Mouse (Mus musculus) layer of hippocampus, adult 6 months (tissue): ENCODE data around the gene Dchs2. TPM values are rescaled to one million over a fixed set of nuclear protein-coding genes. Genes with fewer than 3 reads are reported as not detected.

Experiments used
- long read RNA-seq, 2 experiments: library from polyadenylated mRNA; unstranded; transcript quantifications; one replicate each; pipeline ENCODE4 v2.0.0; 2019 to 2020
- polyA plus RNA-seq: library from polyadenylated mRNA; unstranded; fragments of <200 nt; fragmentation: Nextera tagmentation; gene quantifications from 2 replicates; pipeline ENCODE4 v1.2.3, GENCODE M21; 2021

The Dchs2 gene
- 0.31 and 0.38 TPM in 2 replicates for polyA plus RNA-seq
- long read RNA-seq, experiment 1, partial matches to known transcripts = 0 of 1 reads
- long read RNA-seq, experiment 1, other reads (novel, unspliced or antisense) = 1 of 1 reads
- long read RNA-seq, experiment 2 = 0 reads

GRCm38 (mm10) chr3:83127726-83128448 lies at the start of gene Dchs2:
TSS of gene Dchs2 (plus strand) at chr3:83127948.

Other genes starting within 250 kb of the Dchs2 start
- gene Lrat, start 224.0 kb upstream of the Dchs2 start, polyA plus RNA-seq = 0.03 and 0.04 TPM in 2 replicates
- gene Fgg, start 120.2 kb upstream of the Dchs2 start, polyA plus RNA-seq = 0.18 and 0.46 TPM in 2 replicates
- not detected in 2 replicates for gene Fga, start 101.9 kb upstream of the Dchs2 start, polyA plus RNA-seq
- gene Fgb, start 78.1 kb upstream of the Dchs2 start, polyA plus RNA-seq = not detected in 2 replicates
- gene Plrg1, start 72.4 kb upstream of the Dchs2 start, polyA plus RNA-seq = 50.5 and 51.1 TPM in 2 replicates